Mouse (Mus musculus): ENCODE results near the gene Hoxd9.

Gene Hoxd9

DNA sequence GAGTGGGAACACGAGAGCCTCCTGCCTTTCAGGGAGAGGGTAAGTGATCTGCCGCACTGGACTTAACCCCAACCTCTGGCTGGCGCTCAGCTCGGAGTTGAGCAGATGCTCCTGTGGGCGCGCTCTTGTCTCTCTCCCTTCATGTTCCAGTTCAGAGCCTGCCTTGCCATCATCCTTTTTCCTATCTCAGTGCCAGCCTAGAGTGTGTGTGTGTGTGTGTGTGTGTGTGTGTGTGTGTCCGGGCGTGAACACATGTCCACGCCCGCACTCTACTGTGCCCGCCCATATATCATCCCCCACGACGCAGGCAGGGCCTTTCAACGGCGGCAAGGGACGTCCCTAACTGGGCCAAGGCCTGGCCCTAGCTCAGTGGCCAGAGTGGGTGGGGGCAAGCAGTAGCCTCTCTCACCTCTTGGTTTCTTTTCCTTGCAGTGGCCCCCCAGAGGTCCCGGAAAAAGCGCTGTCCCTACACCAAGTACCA lies 14.0 kb upstream of the Hoxd9 start:
- DNase-seq = peak; percentile 66 to 79

DNA sequence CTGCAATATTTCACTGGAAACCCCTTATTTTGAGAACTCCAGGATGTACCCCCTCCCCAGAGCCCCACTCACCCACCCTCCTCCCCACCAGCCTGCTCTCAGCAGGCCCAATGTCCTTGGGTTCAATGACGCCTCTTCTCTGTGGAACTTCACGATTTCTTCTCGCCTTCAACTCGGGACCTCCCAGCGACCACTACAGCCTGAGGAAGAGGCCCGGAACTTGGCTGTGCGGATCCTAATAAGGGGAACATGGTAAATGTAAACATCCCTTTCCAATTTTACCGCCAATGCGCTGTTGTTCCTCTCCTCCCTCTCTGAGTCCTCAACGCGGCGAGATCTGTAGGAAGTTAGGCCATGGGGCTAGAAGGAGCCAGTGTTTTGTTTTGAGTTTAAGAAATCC lies 13.4 kb upstream of the Hoxd9 start:
- DNase-seq = no peak

DNA sequence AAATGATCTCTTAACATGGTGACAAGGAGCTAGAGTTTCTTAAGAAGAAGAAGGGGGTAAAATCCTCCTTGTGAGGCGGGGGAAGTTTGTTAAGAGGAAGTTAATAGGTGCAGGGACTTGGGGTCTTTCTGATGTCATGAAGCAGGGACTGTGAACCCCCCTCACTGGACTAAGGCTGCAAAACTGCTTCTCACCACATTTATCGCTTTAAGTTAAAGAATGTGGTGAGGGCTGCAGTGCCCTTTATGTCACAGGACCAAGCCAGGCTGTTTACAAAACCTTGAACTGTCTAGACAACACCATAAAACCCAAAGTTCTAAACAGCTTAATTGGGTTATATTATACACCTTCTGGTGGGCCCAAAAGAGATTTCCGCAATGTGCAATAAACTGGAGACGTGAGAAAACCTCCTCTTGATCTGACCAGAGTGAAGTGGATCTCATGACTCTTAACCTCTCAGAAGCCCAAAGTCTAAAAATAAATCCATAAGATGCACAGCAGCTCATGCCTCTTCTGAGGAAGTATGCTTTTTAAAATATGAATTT lies 12.4 kb upstream of the Hoxd9 start:
- DNase-seq = no peak

DNA sequence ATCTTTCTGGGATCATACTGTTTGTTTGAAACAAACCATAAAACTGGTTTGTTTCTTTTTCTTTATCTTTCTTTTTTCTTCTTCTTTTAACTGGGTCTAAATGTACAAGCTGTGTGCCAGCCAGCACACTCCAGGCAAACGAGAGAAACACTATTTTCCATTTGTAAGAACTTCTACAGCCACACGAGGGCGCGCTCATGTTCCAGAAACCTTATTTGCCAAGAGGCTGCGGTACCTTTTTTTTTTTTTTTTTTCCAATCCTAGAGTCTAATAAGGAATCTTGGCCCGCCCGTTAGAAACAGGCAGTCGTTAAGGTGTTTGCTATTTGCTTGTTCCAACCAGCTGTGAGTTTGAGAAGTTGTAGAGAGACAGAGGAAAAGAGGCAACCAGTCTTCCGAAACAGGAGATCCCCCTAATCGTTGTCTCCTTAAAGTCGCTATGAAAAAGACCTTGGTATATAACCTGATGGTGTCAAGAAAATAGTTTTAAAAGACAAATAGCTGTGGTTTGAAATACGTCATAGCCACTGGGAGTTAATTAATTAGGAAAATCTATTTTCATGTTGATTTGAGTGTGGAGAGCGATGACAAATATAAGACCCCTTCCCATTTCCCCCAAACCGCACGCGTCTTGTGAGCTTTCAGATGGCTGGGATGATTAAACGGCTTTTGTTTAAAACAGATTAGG lies 11.1 kb upstream of the Hoxd9 start:
- peak; percentile 90 to 92 for DNase-seq

DNA sequence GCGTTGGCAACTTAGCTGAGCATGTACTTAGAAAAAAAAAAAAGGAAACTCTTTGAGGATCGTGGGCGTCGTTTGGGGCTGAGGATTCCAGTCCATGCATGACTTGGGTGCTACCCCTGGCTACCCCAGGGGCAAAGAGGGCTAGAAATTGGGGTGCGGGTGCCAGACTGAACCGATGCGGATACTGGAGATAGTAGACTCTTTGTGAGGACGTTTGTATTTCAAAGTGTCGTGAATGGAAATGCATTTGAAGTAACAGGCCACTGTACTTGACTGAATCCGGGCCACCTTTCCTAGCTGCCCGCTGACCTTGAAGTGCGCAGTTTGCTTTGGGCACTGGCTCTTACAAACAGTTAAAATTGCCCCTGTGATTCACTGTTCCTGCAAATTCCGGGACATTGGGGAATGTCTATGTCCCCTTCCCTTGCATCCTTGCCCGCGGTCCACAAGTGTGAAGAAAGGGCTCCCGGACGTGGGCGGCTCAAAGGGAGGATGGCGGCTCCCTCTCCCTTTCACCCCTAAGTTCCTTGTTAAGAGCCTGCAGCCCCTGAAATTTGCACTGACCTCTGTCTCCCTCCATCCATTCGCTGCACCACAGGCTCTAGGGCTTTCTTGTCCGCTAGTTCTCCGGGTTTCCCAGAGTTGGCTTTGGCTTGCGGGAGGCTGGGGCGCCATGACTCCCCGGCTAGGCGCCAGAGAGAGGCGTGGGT lies 10.4 kb upstream of the Hoxd9 start:
- peak; percentile 45 to 72 for DNase-seq

DNA sequence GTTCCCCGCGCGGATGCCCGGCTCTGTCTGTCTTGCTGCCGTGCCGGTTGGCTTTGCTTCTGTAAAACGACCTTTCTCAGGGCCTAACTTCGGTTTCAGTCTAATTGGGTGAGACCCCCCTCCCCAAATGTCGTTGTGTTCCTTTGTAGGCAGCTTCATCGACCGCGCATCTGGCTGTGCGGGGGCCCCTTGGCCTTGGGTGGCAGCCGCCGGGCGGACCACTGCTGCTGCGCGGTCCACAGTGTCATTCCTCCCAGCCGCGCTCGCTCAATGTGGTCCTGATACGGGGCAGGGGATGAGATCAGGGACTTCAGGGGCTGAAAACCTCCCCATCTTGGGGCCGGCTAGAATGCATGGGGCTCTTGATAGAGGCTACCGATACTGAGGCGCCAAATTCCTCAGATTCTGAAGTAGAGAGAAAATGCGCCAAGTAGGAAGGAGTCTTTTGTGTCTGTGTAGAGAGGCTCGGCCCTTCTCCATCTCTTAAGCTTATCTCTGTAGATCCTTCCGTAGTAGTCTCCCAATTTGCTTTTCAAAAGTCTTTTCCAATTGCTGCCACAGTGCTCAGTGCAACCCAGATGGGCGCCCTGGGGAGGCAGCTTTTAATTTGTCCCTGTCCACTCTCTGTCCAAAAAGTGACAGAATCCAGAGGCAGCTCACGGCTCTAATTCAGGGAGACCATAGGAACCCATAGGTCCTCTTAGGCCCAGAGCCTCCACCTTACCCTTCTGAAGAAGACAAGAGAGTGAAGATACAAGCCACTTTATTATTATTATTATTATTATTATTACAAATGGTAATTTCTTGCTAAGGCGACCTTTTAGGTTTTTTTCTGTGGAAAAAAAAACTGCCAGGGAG lies 9.6 kb upstream of the Hoxd9 start:
- DNase-seq = peak; percentile 61 to 74

DNA sequence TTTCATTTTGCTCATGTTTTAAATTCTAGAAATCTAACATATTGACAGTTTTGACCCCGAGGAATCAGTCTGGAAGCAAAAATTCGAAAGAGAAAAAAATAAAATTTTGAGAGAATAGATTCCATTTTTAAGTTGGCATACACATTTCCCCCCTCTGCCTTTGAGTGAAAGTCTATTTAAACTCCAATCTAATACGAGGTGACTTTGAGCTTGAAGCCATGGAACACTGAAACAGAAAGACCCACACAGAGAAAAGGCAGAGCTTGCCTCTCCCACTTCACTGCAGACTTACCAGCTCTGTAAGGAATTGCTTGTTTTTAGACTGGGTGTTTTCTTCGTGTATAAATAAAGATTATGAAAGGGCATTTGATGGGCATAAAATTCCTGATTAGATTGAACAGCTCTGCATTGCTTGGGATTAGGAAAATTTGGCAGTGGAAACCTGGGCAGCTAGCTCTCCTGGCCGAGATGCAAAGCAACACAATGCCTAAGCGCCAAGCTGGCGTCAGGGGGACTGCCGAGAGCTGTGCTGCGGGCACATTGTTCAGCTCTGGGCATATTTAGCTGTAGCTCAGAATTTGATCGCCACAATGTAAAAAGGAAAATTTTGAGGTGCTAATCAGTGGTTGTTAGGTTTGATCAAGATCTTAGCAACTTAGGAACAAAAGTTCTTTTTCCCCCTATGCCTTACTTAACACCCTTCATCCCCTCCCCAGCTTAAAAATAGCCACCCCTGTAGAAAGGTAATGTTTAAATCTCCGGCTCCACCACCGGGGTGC lies 8.5 kb upstream of the Hoxd9 start:
- peak; percentile 50 to 64 for DNase-seq

DNA sequence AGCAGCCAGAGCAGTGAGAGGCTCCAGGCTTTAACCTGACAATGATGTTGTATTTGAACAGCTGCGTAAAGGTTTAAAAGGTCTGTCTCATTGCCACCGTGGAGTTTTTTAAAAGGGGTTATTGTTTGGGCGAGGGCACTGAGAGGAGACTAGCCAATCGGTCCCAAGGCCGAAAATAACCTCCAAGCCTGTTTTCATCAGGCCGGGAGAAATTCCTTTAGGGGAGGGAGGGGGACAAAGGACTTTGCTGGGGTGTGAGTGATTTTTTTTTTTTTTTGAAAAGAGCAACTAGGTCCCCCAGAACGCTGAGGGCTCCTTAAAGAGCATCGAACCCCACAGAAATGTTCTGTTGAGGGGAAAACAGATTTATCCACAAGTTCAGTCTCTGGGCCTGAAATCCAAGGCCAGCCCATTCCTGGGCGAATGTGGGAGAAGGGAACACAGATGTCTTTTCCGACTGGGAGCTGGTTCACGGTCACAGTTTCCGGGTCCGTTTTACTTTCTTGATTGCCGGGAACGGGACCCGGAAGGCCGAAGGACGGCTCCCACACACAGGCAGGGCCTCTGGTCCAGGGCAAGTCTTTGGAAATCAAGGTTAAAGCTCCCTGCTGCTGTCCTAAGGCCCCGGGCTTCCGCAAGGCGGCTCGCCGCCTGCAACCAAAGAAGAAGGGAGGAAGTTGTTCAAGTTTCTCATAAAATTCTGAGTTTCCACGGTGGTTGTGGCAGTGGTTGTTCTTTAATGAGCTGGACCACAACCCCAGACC lies 7.8 kb upstream of the Hoxd9 start:
- peak; percentile 67 to 78 for DNase-seq

DNA sequence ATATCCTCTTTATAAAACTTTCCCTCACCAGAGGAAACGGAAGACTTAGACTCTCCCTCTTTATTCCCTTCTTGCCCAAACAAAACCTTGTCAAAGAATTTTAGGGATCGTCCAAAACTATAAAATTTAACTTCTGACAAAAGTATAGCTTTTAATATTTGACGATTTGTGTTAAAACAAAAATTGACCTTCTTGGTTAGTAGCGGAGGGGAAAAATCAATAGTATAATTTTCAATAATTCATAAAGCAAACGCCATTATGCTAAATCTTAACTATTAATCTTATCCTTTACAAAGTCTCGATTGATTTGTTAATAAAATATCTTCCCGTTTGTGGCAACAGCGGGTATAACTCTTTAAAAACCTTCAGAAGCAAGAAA lies 7.2 kb upstream of the Hoxd9 start:
- DNase-seq = no peak

DNA sequence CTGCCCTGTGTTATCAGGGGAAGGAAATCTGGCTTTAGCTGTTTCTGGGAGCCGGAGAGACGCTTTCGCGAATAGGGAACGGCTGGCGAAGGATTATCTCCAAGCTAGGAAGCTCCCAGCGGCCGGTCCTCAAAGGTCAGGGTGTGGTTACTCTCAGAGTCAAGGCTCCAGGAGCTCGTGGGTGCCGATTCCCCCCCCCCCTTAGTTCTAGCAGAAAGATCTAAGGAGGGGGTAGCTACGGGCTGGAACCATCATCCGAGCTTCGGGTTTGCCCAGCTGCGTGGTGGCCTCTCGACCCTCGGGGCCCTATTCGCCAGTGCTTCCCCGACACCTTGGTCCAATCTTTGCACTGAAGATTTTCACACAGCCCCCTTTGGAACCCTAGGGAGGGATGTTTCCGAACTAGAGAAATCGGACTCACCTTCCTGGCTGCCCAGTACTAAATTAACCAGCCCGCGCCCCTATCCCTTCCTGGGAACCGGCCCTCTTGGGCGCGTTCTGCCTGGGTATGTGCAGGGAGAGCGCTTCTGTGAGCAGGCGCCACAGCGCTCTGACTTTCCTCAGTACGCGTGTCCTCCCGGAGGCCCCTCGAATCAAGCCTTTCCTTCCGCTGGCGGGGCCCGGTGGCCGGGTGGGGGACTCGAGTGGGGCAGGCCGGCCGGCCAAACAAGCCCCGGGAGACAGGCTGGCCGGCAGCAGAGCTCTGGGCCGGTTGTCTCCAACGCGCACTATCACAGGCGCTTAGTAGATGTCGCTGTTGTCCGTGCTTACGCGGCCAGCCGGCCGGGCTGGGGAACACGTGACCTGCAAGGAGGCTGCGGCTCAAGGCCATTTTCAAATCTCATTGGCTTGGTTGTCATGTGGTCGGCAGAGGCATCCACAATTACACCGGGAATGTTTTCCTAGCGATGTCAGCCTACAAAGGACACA lies 6.2 kb upstream of the Hoxd9 start, which contains the start of gene Hoxd10:
Hoxd10 (plus strand) TSS at position 903 of the 930 bp plus-strand sequence.
- DNase-seq = peak; percentile 89 to 95

DNA sequence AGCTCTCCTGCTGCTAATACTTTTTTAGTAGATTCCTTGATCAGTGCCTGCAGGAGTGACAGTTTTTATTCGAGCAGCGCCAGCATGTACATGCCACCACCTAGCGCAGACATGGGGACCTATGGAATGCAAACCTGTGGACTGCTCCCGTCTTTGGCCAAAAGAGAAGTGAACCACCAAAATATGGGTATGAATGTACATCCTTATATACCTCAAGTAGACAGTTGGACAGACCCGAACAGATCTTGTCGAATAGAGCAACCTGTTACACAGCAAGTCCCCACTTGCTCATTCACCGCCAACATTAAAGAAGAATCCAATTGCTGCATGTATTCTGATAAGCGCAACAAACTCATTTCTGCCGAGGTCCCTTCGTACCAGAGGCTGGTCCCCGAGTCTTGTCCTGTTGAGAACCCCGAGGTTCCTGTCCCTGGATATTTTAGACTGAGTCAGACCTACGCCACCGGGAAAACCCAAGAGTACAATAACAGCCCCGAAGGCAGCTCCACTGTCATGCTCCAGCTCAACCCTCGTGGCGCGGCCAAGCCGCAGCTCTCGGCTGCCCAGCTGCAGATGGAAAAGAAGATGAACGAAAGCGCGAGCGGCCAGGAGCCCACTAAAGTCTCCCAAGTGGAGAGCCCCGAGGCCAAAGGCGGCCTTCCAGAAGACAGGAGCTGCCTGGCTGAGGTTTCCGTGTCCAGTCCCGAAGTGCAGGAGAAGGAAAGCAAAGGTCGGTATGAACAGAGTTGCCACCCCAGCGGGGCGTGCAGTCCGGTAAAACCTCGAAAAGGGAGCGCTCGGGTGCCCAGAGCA lies 5.3 kb upstream of the Hoxd9 start:
- peak; percentile 54 to 67 for DNase-seq

DNA sequence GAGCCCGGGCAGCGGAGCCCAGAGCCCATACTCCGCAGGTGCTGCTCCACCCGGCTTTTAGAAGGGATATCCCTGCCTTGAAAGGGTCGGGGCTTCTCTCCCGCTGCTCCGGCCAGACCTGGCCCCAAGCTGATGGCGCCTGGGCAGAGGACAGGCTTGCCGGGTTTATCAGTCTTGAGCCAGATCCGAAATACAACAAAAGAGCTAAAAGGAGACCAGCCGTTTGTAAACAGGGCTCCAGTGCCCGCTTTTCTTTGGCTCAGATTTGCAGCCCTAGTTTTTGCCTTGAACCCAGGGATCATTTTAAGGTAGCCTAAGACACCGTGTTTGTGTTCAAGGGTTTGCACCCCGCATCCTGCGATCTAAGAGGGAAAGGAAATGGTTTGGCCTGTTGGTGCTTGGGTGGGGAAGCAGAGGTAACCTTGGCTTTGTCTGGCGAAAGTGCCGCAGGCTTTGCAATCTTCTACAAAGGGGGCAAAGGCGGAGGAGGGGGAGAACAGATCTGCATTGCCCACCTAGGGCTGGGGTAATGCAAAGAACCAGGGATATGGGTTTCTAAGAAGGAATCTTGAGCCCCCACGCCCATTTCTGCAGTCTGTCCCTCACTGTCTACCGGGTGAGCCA lies 4.6 kb upstream of the Hoxd9 start:
- DNase-seq = peak in 1 of 2 experiments; percentile 50

DNA sequence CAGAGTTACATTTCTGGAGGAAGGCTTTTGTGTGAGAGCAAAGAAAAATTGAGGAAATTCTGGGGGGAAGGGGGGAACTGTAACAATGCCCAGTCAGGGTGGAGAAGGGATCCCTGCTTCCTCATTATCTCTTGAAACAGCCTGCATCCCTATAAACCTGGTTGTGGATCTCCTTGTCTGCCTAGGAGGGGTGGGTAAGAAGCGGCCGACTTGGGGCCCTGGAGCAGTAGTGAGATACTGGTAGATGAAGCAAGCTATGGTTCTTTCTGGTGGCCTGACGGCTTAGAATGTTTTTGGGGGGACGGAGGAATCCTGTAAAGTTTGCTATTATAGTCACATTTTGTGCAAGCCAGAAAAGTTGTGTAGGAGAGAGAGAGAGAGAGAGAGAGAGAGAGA lies 4.1 kb upstream of the Hoxd9 start:
- DNase-seq = peak in 1 of 2 experiments; percentile 40

DNA sequence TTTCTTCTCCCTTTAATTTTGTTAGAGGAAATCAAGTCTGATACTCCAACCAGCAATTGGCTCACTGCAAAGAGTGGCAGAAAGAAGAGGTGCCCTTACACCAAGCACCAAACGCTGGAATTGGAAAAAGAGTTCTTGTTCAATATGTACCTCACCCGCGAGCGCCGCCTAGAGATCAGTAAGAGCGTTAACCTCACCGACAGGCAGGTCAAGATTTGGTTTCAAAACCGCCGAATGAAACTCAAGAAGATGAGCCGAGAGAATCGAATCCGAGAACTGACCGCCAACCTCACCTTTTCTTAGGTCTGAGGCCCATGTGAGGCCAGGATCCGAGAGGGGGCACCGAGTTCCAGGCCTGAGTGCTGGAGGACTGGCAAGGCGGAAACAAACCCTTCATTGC lies 3.5 kb upstream of the Hoxd9 start:
- DNase-seq = peak; percentile 79 to 87

DNA sequence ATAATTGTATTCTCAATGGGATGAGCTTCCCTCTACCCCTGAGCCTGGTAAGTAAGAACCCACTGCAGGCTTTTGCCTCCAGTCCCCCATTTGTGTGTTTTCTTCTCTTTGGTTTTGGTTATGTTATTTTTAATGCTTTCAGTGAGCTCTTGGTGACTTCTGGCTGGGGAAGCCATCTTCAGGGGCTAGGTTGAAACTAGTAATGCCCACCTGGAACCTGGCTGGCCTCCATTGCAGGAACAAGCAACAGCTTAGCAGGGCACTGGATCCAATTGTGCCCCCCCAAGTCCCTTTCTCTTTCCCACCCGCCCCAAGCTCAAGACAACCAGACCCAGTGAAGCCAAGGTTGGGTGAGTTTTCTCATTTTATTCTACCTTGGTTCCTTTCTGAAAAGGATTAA lies 2.1 kb upstream of the Hoxd9 start:
- DNase-seq = peak in 1 of 2 experiments; percentile 20

DNA sequence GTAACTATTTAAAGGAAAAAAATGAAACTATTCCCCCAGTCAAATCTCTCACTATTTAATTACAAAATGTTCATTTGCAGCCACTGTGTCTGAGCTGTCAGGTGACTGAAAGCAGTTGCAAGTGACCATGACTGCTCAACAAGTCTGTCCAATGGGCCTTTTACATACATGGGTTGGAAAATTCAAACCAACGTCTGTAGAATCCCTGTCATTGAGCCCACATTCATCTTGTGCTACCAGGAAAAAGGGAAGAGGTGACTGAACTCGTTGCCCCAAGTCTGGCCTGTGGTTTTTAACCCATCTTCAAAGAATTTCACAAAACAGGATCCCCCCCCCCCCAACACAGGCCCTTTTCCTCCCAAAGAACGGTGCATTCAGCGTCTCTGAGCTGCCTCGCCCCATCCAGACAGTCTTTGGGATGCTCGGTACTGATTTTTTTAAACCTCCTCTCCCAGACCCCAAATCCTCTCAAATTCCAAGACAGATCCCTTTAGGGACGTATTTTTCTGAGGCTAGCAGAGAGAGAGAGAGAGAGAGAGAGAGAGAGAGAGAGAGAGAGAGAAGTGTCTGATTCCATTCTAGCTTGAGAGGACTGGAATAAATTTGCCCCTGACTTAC lies 1.6 kb upstream of the Hoxd9 start:
- DNase-seq = peak in 1 of 2 experiments; percentile 13

DNA sequence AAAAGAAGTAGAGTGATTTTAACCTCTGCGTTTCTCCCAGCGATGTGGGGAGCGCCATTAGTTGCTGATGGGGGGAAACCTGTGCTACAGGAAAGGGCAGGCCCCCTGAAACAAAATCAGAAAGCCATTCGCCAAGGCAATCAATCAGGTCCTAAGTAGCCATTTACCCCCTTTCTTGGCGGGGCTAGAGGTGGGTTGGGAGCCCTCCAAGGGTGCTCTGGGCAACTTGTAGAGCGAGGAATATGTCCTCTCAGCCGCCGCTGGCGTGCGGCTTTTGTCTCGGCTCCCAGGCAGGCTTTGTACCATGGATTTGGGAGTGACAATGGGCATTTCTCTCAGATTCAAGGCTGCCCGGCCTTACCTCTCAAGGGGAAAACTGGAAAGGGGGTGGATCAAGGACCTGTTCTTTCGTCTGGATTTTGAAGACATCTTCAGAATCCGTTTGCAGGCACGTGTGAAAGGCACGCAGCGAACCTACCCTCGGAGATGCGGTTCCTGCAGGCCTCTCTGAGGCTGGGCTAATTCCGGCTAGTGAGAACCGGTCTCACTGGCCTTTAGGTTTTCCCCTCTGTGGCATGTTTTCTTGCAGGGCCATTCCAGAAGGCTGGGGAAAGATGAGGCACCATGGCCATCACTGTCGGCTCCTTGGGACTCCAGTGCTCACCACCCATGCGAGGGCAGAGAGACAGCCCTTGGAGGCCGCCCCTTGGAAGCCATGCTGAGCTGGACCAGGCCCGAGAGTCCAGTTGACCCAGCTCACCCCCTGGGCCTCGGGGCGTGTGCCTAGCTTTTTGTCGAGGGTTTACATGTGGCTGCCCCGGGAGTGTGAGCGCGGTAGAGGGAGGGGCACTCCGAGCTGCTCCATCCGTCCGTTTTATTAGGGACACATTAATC lies 838 bp upstream of the Hoxd9 start:
- peak; percentile 62 to 75 for DNase-seq
